Mouse (Mus musculus): ENCODE results near the gene Cfap46.

The Cfap46 gene

DNA sequence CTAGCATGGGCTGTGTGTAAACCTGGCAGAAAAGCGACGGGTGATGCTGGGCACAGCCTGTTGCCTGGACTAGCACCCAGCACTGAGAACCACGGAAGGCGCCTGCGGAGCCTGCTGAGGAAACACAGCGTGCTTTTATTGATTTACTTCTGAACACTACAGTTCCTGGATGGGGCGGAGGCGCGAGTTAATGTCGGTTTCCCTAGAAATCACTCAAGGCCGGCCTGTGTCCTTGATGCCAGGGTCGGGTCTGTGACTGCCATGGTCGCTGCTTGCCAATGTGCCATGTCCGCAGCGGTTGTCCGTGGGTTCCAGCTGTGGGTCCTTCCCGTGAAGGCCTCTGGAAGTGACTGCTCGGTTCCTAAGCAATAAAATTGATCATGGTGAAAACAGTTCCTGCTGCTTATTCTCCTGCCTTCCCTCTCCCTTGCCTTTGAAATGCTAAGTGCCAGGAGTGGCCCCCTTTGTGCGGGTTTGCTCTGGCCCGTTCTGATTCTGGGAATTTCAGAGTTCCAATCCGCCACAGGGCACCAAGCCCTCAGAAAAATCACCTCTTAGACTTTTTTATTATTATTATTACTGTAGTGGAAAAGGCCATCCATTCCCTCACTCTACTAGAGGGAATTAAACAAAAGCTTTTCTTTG lies 104.2 kb downstream of the Cfap46 start:
- DNase-seq: no peak

DNA sequence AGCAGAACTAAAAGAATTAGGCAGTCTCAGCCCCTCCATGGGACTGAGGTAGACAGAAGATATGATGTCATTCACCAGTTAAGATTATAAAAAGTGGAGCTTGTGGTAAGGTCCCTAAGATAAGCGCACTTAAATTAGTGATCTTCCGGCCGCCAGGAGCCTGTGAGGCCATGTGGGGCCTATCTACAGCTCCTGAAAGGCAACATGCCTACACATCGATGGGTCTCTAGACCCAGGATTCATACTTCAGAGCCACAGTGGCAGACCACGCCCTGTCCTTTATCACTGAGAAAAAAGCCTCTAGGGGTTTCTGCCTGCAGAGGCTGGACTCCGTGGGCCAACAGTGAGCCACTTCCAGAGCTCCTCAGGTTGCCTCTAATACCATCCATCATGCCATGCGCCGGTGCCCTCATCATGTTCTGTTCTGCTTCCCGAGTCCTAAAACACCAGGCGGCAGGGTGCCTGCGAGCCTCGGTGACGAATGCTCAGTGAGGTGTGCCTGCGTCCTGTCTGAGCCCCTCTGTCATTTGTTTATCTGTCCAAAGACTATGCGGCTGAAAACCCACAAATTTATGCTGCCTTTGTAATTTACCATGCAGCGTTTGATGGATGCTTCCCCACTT lies 107.4 kb downstream of the Cfap46 start:
- DNase-seq: no peak

DNA sequence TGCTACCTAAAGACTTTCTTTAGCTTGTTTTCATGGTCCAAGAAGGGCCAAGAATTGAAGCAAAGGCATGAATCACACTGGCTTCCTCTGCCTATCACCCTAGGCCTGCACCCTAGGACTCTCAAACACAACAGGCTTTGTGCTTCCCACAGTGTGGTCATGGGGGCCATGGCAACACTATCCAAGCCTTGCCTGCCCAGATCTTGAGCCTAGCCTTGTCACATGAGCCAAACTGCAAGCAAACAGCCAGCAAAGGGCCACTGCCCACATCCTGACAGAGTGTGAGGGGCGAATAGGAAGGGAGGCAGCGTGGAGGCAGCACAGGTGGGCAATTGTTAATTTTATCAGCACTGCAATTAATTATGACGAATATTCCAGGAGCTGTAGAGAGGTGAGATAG lies 111.0 kb downstream of the Cfap46 start:
- no peak for DNase-seq

DNA sequence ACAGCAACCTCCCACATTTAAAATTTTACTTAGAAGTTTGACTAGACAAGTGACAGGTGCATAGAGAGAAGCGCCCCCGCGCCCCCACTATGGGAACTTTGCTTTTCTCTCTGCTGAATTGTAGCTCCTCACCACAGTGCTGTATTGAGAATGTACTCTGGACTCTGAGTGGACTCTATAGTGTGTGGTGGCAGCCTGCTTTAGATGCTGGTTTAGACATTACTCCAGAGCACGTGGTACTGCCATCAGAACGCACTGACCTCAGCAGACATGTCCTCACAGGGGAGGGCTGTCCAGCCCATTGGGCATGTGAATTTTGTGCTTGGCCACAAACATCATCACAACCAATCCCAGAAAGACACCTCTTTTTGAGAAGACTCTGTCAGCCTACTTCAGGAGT lies 112.8 kb downstream of the Cfap46 start:
- DNase-seq: no peak

DNA sequence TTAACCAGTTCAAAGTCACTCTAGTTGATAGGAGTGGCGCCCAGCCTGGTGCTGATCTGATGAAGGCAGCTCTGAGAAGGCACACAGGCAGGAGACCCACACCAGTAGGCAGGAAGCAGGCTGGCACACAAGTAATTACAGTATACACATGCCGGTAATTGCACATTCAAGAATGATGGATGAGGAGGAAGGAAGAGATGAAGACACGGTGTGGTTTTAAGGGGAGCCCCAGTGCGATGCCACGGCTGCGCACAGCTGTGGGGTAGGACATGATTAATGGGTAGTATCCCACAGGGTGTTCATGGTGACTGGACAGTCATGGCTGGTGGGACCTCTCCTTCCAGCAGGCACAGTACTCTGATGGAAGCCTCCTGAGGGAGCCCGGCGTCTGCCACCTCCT lies 117.1 kb downstream of the Cfap46 start:
- DNase-seq: no peak

DNA sequence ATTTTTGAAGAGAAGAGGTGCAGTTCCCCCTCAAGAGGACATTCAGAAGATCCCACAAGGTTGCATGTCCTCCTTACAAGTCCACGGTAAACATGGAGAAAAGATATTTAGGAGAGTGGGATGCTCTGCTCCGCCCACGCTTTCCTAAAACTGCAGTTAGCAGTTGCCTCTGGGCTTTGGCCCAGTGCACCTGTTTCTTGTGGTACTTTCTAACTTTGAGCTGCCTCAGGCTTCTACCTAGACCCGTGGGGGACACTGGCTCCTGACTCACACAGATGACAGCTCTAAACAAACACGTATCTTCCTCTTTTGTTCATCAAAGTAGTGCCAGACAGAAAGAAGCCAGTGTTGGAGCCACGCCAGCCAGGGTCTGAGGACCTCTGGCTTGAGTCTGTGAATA lies 117.6 kb downstream of the Cfap46 start:
- DNase-seq: no peak

DNA sequence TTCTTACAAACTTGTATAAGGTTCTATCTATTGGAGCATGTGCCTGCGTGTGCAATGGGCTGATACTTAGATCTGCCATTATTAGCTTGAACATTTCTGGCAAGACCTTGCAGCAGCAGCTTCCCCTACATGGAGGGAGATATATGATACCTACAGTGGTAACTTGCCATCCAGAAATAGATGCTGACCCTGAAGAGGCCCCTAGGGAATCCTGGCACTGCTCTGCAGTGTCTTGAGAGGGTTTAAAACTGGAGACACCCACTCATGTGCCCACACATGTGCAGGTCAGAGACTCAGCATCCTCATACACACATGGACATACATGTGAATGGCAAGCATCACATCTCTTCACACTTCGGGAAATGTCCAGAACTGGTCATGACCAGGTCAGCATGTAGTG lies 119.5 kb downstream of the Cfap46 start:
- no peak for DNase-seq

DNA sequence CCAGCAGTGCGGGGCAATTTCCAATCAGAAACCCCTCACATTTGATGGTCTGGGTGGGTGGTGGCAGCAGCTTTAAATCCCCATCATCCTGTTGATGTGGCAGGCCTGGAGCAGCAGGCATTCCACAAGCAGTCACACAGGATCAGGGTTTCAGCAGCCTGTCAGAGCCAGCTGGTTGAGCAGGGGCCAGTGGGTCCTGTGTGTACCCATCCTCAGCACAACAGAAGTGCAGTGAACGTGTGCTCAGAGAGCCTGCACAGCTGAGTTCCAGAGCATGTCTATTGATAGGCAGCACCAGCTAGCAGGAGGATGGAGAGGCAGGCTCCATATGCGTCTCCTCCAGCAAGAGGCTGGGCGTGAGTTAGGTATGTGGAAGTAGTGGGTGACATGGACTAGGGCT lies 120.2 kb downstream of the Cfap46 start:
- no peak for DNase-seq

DNA sequence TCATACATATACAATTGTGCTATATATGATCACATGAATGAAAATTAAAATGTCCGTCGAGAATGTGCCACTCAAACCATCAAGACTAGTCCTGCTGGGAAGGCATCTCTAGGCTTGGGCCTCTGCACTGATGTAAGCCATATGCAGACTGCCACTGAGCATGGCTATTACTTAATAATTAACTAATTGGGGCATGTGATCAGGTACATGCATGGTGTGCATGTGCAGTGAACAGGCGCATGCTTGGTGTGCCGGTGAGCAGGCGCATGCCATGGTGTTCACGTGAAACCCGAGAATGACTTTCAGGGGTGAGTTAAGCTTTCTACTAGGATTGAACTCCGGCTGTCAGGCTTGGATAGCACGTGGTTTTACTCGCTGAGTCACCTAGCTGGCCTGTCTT lies 124.0 kb downstream of the Cfap46 start:
- no peak for DNase-seq

DNA sequence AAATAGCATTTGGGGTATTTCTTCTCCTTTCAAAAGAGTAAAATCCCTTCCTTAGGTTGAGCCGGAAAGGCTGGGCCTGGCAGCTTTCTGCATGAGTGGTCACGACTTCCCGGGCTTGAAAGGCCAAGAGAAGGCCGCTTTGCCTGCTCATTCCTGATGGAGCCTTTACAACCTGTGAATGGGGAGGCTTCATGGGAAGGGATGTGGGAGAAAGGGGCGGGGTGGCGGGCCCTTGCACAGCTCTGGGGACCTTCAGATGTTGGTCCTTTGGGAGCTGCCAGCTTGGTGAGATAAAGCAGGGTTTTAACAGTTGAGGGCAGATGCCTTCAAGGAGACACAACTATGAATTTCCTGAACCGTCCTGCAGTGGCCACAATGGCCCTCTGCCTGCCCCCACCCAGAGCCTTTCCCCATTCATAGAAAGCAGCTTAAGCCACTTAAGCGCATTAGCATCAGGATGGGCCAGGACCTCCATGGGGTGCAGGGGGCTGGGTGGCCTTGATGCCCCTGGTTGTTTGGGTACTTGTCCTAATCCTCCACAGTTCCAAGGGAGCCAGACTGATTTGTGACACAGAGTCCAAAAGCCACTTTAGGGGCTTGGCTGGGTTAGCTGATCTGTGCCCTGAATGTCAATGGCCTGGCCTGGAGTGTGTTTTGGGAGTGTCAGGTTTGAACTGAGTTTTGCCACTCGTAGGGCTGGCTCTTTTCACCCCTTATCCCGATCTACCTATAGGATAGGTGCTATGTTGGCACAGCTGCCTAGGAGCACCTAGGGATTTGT lies 126.7 kb downstream of the Cfap46 start:
- no peak for DNase-seq

DNA sequence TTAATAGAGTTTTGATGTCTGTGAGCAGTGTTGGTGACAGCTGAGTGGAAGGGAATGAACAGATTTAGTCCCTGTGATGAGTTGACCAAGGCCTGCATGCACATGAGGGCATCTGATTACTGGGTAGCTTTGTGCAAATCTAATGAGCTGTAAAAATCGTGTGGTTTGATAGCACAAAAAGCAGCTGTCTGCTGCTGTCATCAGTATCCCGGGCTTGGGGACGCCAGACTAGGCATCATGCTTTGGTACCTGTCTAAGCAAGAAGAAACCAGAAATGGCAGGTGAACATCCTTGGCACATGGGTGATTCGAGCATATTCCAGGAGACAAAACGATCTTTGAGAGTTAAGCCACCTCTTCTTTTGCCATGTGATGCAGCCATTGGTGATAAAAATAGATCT lies 127.3 kb downstream of the Cfap46 start:
- no peak for DNase-seq

DNA sequence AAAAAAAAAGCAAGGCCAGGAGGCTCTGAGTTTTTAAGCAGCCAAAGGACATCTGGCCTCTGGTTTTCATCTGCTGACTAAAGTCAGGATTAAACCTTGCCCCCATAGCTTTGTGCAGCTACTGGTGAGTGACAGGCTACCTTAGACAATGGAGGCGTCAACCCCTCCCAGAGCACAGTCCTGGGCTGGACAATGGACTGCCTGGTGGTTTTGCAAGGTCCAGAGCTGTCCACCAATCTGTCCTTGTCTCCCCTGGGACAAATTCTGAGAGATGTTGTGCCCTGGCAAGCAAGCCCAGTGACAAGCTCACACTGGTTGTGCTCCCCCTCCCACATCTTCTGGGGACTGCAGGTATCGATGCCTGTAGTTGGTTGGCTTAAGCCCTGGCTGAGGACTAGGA lies 132.1 kb downstream of the Cfap46 start:
- no peak for DNase-seq
